Mouse (Mus musculus): ENCODE data around the gene Psap. TPM values are rescaled to one million over a fixed set of nuclear protein-coding genes. Genes with fewer than 3 reads are reported as not detected.

The Psap gene
- polyA plus RNA-seq, 1 experiment from 2014 or later, result 73.5 TPM

DNA sequence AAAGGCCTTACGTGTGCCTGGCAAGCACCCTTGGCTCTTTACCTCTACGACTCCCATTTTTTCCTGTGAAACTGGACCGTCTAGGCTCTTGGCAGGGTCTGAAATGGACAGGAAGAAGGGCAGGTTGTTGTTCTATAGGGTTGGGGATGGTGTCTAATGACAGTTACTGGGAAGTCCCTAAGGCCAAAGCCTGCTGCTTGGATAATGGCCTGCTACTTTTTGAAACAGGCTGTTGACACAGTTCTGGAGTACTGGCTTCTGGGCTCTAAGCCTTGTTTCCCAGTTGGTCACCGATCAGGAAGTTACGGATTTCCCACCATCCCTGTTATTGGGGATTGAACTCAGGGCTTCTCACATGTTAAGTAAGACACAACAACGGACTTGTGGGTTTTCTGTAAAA lies 2.9 kb downstream of the Psap start:
- 0 out of 2 replicates have a peak overlapping the region, but pooled peaks have one; percentile 24 for H3K27ac ChIP-seq (replicated peaks)
- no peaks in the 10 kb centered on the region for H3K27me3 ChIP-seq
- peak overlapping the region; percentile 39; the same call in 1 of the 2 replicates for H3K4me2 ChIP-seq
- peak overlapping the region; percentile 69 for H3K4me3 ChIP-seq (replicated peaks)
- peaks cover 80% of the 10 kb centered on the region for H3K4me1 ChIP-seq (replicated peaks)
- no peak for ATAC-seq (ENCODE audit: insufficient read depth)
- H3K36me3 ChIP-seq (replicated peaks), result 0 out of 2 replicates have a peak, but pooled peaks cover 6% of the 10 kb centered on the region
- 82% methylated on average over 6 of the region's 6 CpGs for WGBS (ENCODE audit: insufficient replicate concordance)
- no peaks in the 10 kb centered on the region for H3K9me3 ChIP-seq (replicated peaks)
- H3K9ac ChIP-seq, result no peak overlapping the region

DNA sequence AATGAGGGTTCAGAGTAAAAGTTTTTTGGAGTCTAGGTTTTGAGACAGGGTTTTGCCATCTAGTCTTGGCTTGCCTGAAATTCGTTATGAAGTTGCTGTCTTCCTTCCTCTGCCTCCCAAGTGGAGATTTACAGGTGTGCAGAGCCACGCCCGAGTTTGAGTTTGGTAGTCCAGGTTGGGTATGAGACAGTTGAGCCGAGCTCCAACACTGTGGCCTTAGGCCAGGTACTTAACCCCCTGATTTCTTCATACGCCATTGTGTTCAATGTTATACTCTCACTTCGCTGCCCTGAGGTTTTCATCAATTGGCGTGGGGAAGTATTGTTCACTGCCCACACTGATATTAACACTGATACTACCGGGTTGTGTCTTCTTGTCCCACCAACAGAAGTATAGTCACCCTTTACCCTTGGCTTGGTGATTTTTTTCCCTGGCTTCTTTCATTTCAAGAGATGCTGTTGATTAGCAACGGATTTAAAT lies 4.2 kb downstream of the Psap start:
- no peaks in the 10 kb centered on the region for H3K9me3 ChIP-seq (replicated peaks)
- no peak for ATAC-seq (ENCODE audit: insufficient read depth)
- H3K4me1 ChIP-seq (replicated peaks), result peaks cover 89% of the 10 kb centered on the region
- H3K9ac ChIP-seq, result no peak overlapping the region
- no peaks in the 10 kb centered on the region for H3K27me3 ChIP-seq
- peak overlapping the region; percentile 21; the same call in 1 of the 2 replicates for H3K4me2 ChIP-seq
- H3K4me3 ChIP-seq (replicated peaks), result no peak overlapping the region
- no peak overlapping the region for H3K27ac ChIP-seq (replicated peaks)
- 73% methylated on average over 9 of the region's 9 CpGs for WGBS (ENCODE audit: insufficient replicate concordance)
- H3K36me3 ChIP-seq (replicated peaks), result 0 out of 2 replicates have a peak, but pooled peaks cover 11% of the 10 kb centered on the region

DNA sequence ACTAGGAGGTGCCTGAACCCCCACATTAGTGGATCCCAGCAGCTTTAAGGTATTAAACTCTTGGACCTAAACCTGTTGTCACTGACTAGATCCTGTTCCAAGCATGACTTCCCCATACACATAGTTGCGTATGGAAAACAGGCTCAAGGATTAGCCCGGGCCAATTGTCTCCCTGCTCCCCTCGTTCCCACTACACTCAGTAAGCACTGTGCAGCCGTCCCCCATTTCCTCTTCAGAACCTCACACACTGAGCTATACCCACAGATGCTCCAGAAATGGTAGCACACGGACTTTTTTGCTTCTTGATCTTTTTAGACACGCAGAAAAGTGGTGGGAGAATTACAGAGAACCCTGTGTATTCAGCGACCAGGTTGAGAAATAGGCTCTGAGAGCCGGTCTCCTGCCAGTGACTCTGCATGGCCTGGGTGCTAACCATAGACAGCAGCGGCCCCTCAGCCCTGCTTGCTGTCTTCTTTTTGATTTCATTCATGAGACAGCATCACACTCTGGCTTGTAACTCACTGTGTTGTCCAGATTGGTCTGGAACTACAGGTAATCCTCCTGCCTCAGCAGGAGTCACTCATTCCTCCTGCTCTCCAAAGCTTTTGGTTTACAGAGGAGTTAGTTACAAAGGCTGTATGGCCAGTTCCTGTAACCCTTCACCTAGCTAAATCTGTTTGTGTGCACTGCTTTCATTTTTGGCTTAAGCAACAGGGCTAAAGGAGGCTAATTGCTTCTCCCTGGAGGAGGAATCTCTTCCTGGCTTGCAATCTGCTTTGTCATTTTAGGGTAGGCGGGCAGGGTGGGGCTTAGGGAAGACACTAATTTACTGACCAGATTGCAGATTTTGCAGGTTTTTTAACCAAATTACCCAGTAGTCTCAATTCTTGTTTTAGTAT lies 4.9 kb downstream of the Psap start:
- peak overlapping the region; percentile 21 for H3K4me2 ChIP-seq
- peak overlapping the region; percentile 55 for H3K27ac ChIP-seq (replicated peaks)
- H3K9ac ChIP-seq, result no peak overlapping the region
- H3K9me3 ChIP-seq (replicated peaks), result no peaks in the 10 kb centered on the region
- no peak overlapping the region for H3K4me3 ChIP-seq (replicated peaks)
- peaks cover 86% of the 10 kb centered on the region for H3K4me1 ChIP-seq (replicated peaks)
- 66% methylated on average over 10 of the region's 10 CpGs for WGBS (ENCODE audit: insufficient replicate concordance)
- no peaks in the 10 kb centered on the region for H3K27me3 ChIP-seq
- ATAC-seq (ENCODE audit: insufficient read depth), result no peak
- 0 out of 2 replicates have a peak, but pooled peaks cover 11% of the 10 kb centered on the region for H3K36me3 ChIP-seq (replicated peaks)

DNA sequence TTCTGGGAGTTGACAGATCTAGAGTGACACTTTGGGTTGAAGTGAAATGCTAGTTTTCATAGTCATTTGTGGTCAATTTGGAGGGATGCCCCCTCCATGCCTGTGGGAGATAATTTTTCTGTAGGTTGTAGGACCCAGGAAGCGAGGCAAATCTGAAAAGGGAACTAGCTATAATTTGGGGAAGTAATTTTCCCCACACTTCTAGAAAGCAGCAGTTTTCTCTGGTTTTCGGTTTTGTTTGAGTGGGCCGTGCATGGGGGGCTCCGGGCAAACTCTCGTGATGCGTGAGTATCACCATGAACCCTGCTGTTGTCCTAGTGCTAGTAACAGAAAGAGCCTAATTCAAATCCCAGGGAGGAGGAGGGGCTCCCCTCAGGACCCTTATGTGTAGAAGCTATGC lies 6.8 kb downstream of the Psap start:
- H3K4me2 ChIP-seq, result peak overlapping the region; percentile 38
- peak overlapping the region; percentile 45; the same call in 1 of the 2 replicates for H3K27ac ChIP-seq (replicated peaks)
- H3K9ac ChIP-seq, result no peak overlapping the region
- H3K9me3 ChIP-seq (replicated peaks), result no peaks in the 10 kb centered on the region
- 0 out of 2 replicates have a peak overlapping the region, but pooled peaks have one; percentile 14 for H3K4me3 ChIP-seq (replicated peaks)
- H3K36me3 ChIP-seq (replicated peaks), result 0 out of 2 replicates have a peak, but pooled peaks cover 9% of the 10 kb centered on the region
- H3K27me3 ChIP-seq, result no peaks in the 10 kb centered on the region
- 30% methylated on average over 6 of the region's 6 CpGs for WGBS (ENCODE audit: insufficient replicate concordance)
- H3K4me1 ChIP-seq (replicated peaks), result peaks cover 88% of the 10 kb centered on the region
- no peak for ATAC-seq (ENCODE audit: insufficient read depth)

DNA sequence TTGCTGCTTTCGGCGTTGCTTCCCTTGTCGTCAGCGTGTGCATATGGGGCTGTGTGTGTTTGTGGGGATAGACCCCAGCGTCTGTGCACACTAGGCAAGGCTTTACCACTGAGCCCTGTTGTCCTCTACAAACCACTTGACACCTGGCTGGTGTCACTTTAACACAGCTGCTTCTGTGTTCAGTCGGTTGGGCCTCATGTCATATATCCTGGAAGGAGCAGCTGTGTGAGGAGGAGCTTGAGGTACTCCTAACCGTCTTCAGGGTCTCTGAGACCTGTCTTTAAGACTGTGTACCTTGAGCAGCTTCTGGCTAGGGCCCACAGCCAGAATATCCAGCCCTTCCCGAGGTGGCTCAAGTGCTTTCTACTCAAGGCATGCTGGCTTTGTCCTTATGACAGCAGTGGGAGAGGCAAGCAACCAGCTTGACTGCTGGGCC lies 7.3 kb downstream of the Psap start:
- Histone ChIP-seq H3K36me3 (replicated peaks) (0 out of 2 replicates have a peak, but pooled peaks cover 8% of the 10 kb centered on the region), H3K4me3 (replicated peaks) (0 out of 2 replicates have a peak overlapping the region, but pooled peaks have one; percentile 14), H3K9me3 (replicated peaks) (no peaks in the 10 kb centered on the region), H3K4me1 (replicated peaks) (peaks cover 88% of the 10 kb centered on the region), H3K9ac (no peak overlapping the region), H3K4me2 (peak overlapping the region; percentile 38), H3K27ac (replicated peaks) (peak overlapping the region; percentile 45; the same call in 1 of the 2 replicates), H3K27me3 (no peaks in the 10 kb centered on the region)
- WGBS (ENCODE audit: insufficient replicate concordance), result 39% methylated on average over 8 of the region's 8 CpGs
- ATAC-seq (ENCODE audit: insufficient read depth), result no peak

DNA sequence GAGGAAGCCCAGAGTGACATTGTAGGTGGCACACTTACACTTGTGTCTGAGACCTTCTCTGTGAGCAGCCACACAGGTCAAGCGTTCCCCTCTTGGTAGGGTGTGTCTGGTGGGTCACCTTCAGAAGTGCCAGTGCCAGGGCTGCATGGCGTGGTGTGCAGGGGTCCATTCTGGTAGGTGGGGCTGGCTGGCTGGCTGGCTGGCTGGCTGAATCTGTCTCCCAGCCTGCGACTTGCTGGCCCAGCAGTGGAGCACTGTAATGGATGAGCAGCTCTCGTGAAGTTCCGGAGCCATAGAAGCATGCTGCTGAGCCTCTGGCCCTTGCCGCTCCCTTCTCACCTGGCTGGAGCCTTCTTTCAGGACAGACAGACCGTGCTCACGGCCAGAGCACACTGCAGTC lies 7.8 kb downstream of the Psap start:
- H3K27me3 ChIP-seq, result no peaks in the 10 kb centered on the region
- H3K27ac ChIP-seq (replicated peaks), result peak overlapping the region; percentile 45; the same call in 1 of the 2 replicates
- 0 out of 2 replicates have a peak, but pooled peaks cover 8% of the 10 kb centered on the region for H3K36me3 ChIP-seq (replicated peaks)
- no peak overlapping the region for H3K4me3 ChIP-seq (replicated peaks)
- peak; percentile 16; the same call in 1 of the 2 replicates for ATAC-seq (ENCODE audit: insufficient read depth)
- H3K4me2 ChIP-seq, result peak overlapping the region; percentile 15; the same call in 1 of the 2 replicates
- 70% methylated on average over 8 of the region's 8 CpGs for WGBS (ENCODE audit: insufficient replicate concordance)
- peaks cover 88% of the 10 kb centered on the region for H3K4me1 ChIP-seq (replicated peaks)
- no peaks in the 10 kb centered on the region for H3K9me3 ChIP-seq (replicated peaks)
- H3K9ac ChIP-seq, result no peak overlapping the region

DNA sequence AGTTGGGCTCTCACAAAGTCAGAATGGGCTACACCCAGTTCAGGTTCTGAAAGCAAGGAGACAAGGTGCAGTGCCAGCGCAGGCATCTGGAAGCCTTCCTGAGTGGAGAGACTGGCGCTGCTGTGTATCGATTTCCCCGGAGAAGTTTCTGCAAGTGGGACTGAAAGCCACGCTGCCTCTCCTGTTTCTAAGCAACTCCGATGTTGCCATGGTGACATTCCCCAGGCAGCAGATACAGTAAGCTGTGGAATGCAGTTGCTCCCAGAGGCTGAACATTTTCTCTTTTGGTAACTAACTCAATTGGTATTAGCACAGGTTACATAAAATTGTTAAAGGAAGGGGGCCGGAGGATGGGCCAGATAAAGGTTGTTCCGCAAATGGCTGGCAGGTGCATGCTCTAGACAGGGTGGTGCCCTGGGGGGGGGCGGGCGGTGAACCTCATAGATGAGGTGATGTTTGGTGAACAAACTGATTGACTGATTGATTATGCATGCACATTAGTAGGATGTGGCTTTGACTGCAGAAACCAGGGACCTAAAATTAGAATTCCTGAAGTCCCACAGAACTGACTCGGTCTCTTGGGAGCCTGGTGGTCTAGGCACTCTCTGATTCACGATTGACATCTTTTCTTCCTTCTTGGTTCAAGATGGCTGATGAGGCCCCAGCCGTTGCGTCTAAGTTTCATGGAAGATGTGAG lies 8.4 kb downstream of the Psap start:
- no peak for ATAC-seq (ENCODE audit: insufficient read depth)
- Histone ChIP-seq H3K9ac (no peak overlapping the region), H3K4me2 (0 out of 2 replicates have a peak overlapping the region, but pooled peaks have one; percentile 15), H3K27me3 (no peaks in the 10 kb centered on the region), H3K9me3 (replicated peaks) (no peaks in the 10 kb centered on the region), H3K27ac (replicated peaks) (no peak overlapping the region), H3K36me3 (replicated peaks) (0 out of 2 replicates have a peak, but pooled peaks cover 8% of the 10 kb centered on the region), H3K4me1 (replicated peaks) (peaks cover 88% of the 10 kb centered on the region), H3K4me3 (replicated peaks) (no peak overlapping the region)
- 74% methylated on average over 14 of the region's 14 CpGs for WGBS (ENCODE audit: insufficient replicate concordance)

DNA sequence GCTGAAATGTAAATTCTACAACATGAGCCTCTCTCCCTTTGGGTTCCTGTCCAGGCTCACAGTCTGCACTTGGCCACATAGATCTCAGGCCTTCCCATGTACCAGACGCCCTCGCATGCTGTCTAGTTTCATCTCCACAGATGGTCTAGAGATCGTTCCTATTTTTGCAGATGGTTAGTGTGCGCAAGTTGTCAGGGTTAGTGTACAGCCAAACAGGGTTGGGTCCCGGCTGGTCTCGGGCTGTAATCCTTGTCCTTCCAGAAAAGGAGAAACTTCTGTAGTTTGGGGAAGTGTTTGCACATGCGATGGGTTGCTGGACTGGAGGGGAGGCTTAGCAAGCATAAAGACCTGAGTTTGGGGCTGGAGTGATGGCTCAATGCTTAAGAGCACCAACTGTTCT lies 9.1 kb downstream of the Psap start:
- peaks cover 89% of the 10 kb centered on the region for H3K4me1 ChIP-seq (replicated peaks)
- 0 out of 2 replicates have a peak, but pooled peaks cover 8% of the 10 kb centered on the region for H3K36me3 ChIP-seq (replicated peaks)
- WGBS (ENCODE audit: insufficient replicate concordance), result 67% methylated on average over 7 of the region's 7 CpGs
- no peaks in the 10 kb centered on the region for H3K27me3 ChIP-seq
- ATAC-seq (ENCODE audit: insufficient read depth), result no peak
- H3K9ac ChIP-seq, result no peak overlapping the region
- H3K27ac ChIP-seq (replicated peaks), result no peak overlapping the region
- H3K4me2 ChIP-seq, result no peak overlapping the region
- H3K4me3 ChIP-seq (replicated peaks), result no peak overlapping the region
- no peaks in the 10 kb centered on the region for H3K9me3 ChIP-seq (replicated peaks)

DNA sequence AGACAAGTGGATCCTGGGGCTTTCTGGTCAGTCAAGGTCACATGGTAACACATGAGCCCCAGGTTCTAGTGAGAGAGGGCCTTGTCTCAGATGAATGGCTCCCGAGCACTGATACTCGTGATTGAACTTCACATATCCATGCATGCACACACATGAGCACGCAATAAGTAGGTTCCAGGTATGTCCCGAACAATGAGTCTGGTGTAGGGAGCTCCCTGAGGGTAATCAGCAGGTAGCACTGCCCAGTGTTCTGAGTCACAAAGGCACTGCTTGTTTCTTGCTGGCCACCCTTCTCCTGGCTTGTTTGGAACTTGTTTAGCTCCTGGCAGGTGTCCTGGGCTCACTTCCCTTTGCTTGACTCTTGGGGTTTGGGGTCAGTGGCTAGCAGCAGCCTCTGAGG lies 9.7 kb downstream of the Psap start:
- peaks cover 89% of the 10 kb centered on the region for H3K4me1 ChIP-seq (replicated peaks)
- no peak overlapping the region for H3K4me2 ChIP-seq
- H3K27ac ChIP-seq (replicated peaks), result no peak overlapping the region
- no peaks in the 10 kb centered on the region for H3K9me3 ChIP-seq (replicated peaks)
- H3K27me3 ChIP-seq, result no peaks in the 10 kb centered on the region
- WGBS (ENCODE audit: insufficient replicate concordance), result 74% methylated on average over 4 of the region's 4 CpGs
- H3K36me3 ChIP-seq (replicated peaks), result peaks cover 10% of the 10 kb centered on the region
- no peak for ATAC-seq (ENCODE audit: insufficient read depth)
- no peak overlapping the region for H3K4me3 ChIP-seq (replicated peaks)
- H3K9ac ChIP-seq, result no peak overlapping the region

DNA sequence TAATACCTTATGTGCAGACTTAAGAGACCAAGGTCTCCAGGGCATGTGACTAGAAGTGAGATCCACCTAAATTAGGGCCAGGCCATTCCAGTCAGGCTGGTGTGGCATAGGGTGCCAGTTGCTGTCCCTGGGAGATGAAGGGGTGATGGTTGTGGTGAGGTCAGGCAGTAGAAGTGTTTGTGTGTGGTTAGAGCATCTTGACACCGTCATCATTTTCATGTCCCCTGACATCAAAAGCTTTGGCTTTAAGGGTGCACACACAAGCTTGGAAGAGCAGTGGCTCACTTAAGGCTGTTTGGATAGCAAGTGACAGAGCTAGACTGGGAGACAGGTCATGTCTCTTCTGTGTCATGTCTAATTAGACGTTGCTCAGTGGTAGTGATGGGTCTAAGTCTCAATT lies 10.3 kb downstream of the Psap start:
- no peak overlapping the region for H3K4me2 ChIP-seq
- H3K9ac ChIP-seq, result no peak overlapping the region
- peaks cover 13% of the 10 kb centered on the region for H3K36me3 ChIP-seq (replicated peaks)
- H3K4me3 ChIP-seq (replicated peaks), result no peak overlapping the region
- no peaks in the 10 kb centered on the region for H3K9me3 ChIP-seq (replicated peaks)
- ATAC-seq (ENCODE audit: insufficient read depth), result no peak
- H3K4me1 ChIP-seq (replicated peaks), result peaks cover 85% of the 10 kb centered on the region
- H3K27ac ChIP-seq (replicated peaks), result no peak overlapping the region
- H3K27me3 ChIP-seq, result no peaks in the 10 kb centered on the region
- 55% methylated on average over 2 of the region's 2 CpGs for WGBS (ENCODE audit: insufficient replicate concordance)

All from liver, embryonic 15.5 days (tissue).